Mouse (Mus musculus): Measurements from ENCODE around the gene Dact1. TPM values are rescaled to one million over a fixed set of nuclear protein-coding genes. Genes with fewer than 3 reads are reported as not detected.

Gene Dact1
- total and polyA plus RNA-seq, 2 experiments from 2014 or later = 16.4 to 63.8 TPM

GRCm38 (mm10) chr12:71279521-71280262, 30.0 kb upstream of the Dact1 start:
- Histone ChIP-seq H3K36me3 (ENCODE audit: insufficient read depth, low read length) (no peaks in the 10 kb centered on the region), H3K4me2 (ENCODE audit: low read depth, low read length, poor library complexity, severe bottlenecking) (no peak overlapping the region), H3K9ac (replicated peaks; ENCODE audit: low read length, poor library complexity, severe bottlenecking) (no peak overlapping the region), H3K27me3 (ENCODE audit: insufficient read depth, low read length) (no peaks in the 10 kb centered on the region), H3K4me1 (ENCODE audit: insufficient read depth, low read length) (no peaks in the 10 kb centered on the region; the same call in 1 of the 2 replicates), H3K27ac (ENCODE audit: low read depth, low read length) (no peak overlapping the region), H3K9me3 (ENCODE audit: low read length) (no peaks in the 10 kb centered on the region), H3K4me3 (ENCODE audit: low read depth, low read length) (no peak overlapping the region)
- ATAC-seq (ENCODE audit: low FRiP score) = no peak
- DNase-seq (ENCODE audit: low spot score) = peak; percentile 43
- 53% methylated on average over 12 of the region's 12 CpGs for whole genome bisulfite sequencing
- TF ChIP-seq CTCF (IDR thresholded peaks at IDR 0.05) = no peak

GRCm38 (mm10) chr12:71281201-71281768, 28.4 kb upstream of the Dact1 start:
- Histone ChIP-seq H3K4me1 (ENCODE audit: insufficient read depth, low read length) (no peaks in the 10 kb centered on the region; the same call in 1 of the 2 replicates), H3K4me3 (ENCODE audit: low read depth, low read length) (no peak overlapping the region), H3K9me3 (ENCODE audit: low read length) (no peaks in the 10 kb centered on the region), H3K27me3 (ENCODE audit: insufficient read depth, low read length) (no peaks in the 10 kb centered on the region), H3K27ac (ENCODE audit: low read depth, low read length) (no peak overlapping the region), H3K36me3 (ENCODE audit: insufficient read depth, low read length) (no peaks in the 10 kb centered on the region), H3K9ac (replicated peaks; ENCODE audit: low read length, poor library complexity, severe bottlenecking) (no peak overlapping the region), H3K4me2 (ENCODE audit: low read depth, low read length, poor library complexity, severe bottlenecking) (no peak overlapping the region)
- DNase-seq (ENCODE audit: low spot score) (no peak), ATAC-seq (ENCODE audit: low FRiP score) (no peak)
- 88% methylated on average over 12 of the region's 12 CpGs for WGBS
- no peak for TF ChIP-seq CTCF (IDR thresholded peaks at IDR 0.05)

- no peak overlapping the region for H3K4me3 ChIP-seq (ENCODE audit: low read depth, low read length)
- no peak overlapping the region for H3K9ac ChIP-seq (replicated peaks; ENCODE audit: low read length, poor library complexity, severe bottlenecking)
- no peaks in the 10 kb centered on the region for H3K36me3 ChIP-seq (ENCODE audit: insufficient read depth, low read length)
Observed at GRCm38 (mm10) chr12:71285399-71285798, 24.3 kb upstream of the Dact1 start.

DNA sequence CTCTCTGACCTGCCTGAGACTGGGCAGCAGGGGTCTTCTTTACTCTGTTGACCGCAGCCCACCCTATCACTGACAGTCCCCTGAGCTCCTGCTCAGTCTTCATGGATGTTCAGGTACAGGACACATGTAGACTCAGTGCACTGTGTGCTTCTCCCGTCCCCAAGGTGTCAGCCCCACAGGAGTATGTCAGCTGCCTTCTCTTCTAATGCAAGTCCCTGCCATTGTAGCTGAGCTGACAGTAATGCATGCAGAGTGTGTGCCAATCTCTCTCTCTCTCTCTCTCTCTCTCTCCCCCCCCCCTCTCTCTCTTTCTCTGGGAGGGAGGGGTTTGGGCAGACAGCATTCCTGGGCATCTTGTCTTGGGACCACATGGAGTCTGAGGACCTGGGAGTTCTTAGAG, 19.2 kb upstream of the Dact1 start:
- DNase-seq (ENCODE audit: low spot score) (no peak), ATAC-seq (ENCODE audit: low FRiP score) (no peak; the same call in 1 of the 2 replicates)
- H3K4me2 ChIP-seq (ENCODE audit: low read depth, low read length, poor library complexity, severe bottlenecking) = no peak overlapping the region
- H3K4me3 ChIP-seq (ENCODE audit: low read depth, low read length) = no peak overlapping the region
- no peak overlapping the region for H3K27ac ChIP-seq (ENCODE audit: low read depth, low read length)
- 32% methylated on average over 2 of the region's 2 CpGs for WGBS
- H3K9ac ChIP-seq (replicated peaks; ENCODE audit: low read length, poor library complexity, severe bottlenecking) = no peak overlapping the region
- H3K4me1 ChIP-seq (ENCODE audit: insufficient read depth, low read length) = peaks cover 6% of the 10 kb centered on the region; the same call in 1 of the 2 replicates
- no peaks in the 10 kb centered on the region for H3K36me3 ChIP-seq (ENCODE audit: insufficient read depth, low read length)
- no peaks in the 10 kb centered on the region for H3K27me3 ChIP-seq (ENCODE audit: insufficient read depth, low read length)
- TF ChIP-seq CTCF (IDR thresholded peaks at IDR 0.05) = no peak
- no peaks in the 10 kb centered on the region for H3K9me3 ChIP-seq (ENCODE audit: low read length)

More at GRCm38 (mm10) chr12:71285399-71285798, 24.3 kb upstream of the Dact1 start:
- ATAC-seq (ENCODE audit: low FRiP score) = no peak
- H3K4me1 ChIP-seq (ENCODE audit: insufficient read depth, low read length) = no peaks in the 10 kb centered on the region
- no peak overlapping the region for H3K27ac ChIP-seq (ENCODE audit: low read depth, low read length)
- H3K27me3 ChIP-seq (ENCODE audit: insufficient read depth, low read length) = no peaks in the 10 kb centered on the region
- H3K9me3 ChIP-seq (ENCODE audit: low read length) = no peaks in the 10 kb centered on the region
- no peak overlapping the region for H3K4me2 ChIP-seq (ENCODE audit: low read depth, low read length, poor library complexity, severe bottlenecking)
- TF ChIP-seq CTCF (IDR thresholded peaks at IDR 0.05) = no peak
- DNase-seq (ENCODE audit: low spot score) = no peak

GRCm38 (mm10) chr12:71293960-71294942, 15.4 kb upstream of the Dact1 start:
- H3K4me3 ChIP-seq (ENCODE audit: low read depth, low read length) = peak overlapping the region; percentile 24; the same call in 1 of the 2 replicates
- TF ChIP-seq CTCF (IDR thresholded peaks at IDR 0.05) = no peak
- WGBS = 14% methylated on average over 22 of the region's 22 CpGs
- peaks cover 6% of the 10 kb centered on the region; the same call in 1 of the 2 replicates for H3K4me1 ChIP-seq (ENCODE audit: insufficient read depth, low read length)
- no peak overlapping the region for H3K9ac ChIP-seq (replicated peaks; ENCODE audit: low read length, poor library complexity, severe bottlenecking)
- peak overlapping the region; percentile 40 for H3K4me2 ChIP-seq (ENCODE audit: low read depth, low read length, poor library complexity, severe bottlenecking)
- no peaks in the 10 kb centered on the region for H3K27me3 ChIP-seq (ENCODE audit: insufficient read depth, low read length)
- H3K27ac ChIP-seq (ENCODE audit: low read depth, low read length) = no peak overlapping the region
- no peaks in the 10 kb centered on the region for H3K9me3 ChIP-seq (ENCODE audit: low read length)
- no peak for ATAC-seq (ENCODE audit: low FRiP score)
- no peak for DNase-seq (ENCODE audit: low spot score)
- H3K36me3 ChIP-seq (ENCODE audit: insufficient read depth, low read length) = no peaks in the 10 kb centered on the region
